Mouse (Mus musculus) left cerebral cortex, adult 9 months (tissue): ENCODE measurements around the gene Nos3.
A peak's percentile ranks its signal among the peaks of the same experiment; 100 is the strongest.

Experiments used
- DNase-seq, 2 experiments: peaks; one replicate each; pipeline ENCODE4 v3.0.0; 2022; ENCODE audit warnings: low spot score in 2 of 2

Gene Nos3

DNA sequence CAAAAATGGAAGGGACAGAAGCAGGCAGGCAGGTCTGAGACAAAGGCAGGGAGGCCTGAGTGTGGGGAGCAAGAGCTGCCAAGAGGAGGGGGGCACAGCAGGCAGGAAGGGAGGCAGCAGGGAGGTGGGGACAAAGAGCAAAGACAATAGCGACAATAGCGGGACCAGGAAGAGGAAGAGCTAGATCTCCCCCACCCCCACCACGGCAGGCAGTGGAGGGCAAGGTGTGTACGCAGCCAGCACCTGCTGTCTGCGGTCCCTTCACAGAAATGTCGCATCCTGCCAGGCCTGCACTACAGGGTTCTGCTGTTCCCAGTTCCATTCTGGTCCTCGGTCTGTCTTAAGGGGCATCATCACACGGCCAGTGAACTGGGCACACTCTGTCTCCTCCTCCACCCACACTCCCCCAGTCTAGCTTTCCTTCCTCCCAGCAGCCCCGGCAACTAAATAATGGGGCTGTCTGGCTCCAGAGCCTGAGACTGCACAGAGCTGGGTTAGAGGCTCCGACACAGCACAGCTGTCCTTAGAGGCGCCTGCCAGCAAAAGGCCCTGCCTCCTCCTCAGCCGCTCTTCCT lies 20.0 kb upstream of the Nos3 start:
- no peak for DNase-seq

DNA sequence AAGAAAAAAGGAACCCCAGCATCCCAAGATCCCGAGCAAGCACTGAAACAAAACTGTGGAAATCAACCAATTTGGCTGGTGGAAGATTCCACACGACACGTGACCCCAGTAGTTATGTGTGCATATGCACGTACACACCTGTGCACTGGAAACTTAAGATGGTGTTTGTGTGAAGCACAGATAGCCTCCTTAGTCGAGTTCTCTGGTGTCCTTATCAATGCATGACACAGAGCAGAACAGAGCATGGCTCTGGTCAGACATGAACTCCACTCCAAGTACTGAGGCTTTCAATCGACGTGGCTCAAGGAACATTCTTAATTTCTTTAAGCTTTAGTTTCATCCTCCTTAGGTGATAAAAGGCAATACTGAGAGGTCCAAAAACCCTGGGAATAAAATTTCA lies 18.3 kb upstream of the Nos3 start:
- no peak for DNase-seq

DNA sequence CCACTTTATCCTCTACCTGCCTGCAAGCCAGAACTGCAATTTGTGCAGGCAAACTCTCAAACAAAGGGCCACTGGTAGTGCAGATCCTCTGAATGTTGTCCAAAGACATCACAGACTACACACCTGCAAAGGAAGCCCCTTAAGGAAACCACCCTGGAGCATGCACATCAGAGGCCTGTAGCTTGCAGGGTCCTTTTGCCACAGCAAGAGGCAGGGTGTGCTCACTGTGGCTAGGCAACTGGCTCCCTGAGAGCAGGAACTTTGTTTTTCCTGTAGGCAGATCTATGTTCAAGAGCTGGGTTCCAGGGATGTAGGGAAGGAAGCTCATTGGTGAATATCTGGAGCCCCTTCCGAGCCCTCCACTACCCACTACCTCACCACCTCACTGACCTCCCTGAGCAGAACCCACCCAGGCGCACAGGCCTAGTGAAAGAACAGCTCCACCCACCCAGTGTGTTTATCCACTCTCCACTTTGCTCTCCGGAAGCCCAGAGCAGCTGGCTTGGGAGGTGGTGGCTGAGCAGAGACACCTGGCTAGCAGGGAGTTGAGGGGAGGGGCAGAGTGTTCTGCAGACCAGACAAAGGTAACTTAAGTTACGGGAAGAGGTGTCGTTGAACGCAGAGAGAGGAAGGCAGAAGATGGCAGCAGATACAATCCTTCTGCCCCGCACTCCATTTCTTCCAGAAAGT lies 17.3 kb upstream of the Nos3 start:
- DNase-seq, result no peak

DNA sequence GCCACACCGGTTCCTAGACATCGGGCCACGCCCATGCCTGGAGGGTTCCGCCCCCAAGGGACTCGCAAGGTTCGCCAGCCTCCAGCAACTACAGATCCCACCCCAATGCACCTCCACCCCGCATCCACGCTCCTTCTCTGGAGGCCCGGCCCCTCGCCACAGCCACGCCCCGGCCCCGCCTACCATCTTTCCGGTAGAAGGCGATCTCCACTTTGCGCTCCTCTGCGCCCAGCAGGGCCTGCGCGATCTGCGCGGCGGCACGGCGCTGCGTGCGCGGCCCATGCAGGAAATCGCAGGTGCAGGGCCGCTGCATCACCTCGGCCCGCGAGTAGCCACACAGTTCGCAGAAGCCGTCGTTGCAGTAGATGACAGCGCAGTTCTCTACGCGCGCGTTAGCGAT lies 16.5 kb upstream of the Nos3 start:
- DNase-seq, result peak in 1 of 2 experiments; percentile 63

DNA sequence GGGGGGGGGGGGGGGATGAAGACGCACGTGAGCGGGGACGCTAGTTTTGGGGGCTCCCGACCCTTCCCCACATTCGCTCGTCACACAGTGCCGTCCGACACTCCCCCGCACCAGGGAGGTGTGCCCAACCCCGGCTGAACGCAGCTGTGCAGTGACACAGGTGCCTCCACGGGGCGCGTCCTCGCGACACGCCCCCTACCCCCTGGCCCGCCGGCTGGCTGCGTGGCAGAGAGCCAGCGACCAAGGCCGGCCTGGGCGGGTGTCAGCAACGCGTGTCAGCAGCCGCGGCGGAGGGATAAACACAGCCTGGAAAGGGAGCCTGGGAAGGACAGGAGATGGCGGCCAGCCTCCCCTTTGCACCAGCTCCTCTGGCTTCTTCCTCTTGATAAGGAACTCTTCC lies 16.1 kb upstream of the Nos3 start:
- DNase-seq, result no peak

- DNase-seq, result no peak
Observed at GRCm38 (mm10) chr5:24350073-24350472, 14.5 kb upstream of the Nos3 start.

DNA sequence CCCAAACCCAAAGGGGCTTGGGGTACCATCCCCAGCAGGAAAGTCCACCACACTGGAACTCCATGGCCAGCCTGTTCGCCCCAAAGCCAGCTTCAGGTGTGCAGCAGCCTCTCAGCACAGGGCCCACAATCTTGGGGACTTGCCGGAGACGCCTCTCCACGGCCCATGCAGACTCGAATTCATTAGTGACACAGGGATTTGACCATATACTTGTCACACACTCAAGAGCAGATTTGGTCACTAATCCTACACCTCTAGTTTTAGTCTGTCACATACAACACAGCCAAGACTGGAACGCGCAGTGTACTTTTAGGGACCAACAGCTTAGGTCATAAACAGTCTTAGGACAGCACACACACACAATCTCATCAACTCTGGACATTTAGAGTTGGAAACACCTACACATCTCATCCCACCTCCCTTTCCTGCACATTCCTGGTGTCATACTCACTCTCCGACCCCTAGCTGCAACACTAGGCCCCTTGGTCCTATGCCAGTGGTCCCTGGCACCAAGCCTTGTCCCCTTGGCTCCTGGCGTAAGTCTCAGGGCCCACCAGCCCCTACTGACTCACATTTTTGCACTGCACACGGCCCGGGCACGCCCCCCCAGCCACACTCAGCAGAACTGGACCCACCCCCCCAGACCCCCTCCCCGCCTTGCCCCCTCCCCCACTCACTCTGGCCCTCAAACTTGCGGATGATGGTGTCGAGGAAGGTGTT lies 13.9 kb upstream of the Nos3 start:
- DNase-seq, result no peak

GRCm38 (mm10) chr5:24351278-24351677 lies 13.3 kb upstream of the Nos3 start, which contains the start of gene Kcnh2:
Gene Kcnh2, minus strand, starts transcription at chr5:24351604.
- no peak for DNase-seq

DNA sequence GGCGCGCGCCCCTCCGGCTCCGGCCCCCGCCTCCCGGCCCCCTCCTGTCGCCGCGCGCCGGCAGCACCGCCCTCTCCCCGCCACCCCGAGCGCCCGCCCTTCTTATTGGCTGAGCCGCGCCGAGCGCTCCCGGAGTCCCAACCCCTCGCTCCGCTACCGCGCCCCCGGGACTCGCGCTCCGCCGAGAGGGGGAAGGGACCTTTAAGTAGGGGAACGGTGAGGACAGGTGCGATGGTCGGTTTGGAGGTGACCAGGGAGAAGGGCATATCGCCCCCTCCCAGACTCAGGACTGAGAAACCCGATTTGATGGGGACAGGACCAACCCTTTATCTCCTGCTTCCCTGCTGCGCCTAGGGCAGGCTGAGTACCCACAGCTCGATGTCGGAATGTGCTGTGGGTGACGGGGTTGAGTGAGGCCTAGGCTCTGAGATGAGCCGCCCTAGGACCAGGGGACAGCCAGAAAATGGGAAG lies 12.9 kb upstream of the Nos3 start:
- DNase-seq, result peak; percentile 57 to 81

DNA sequence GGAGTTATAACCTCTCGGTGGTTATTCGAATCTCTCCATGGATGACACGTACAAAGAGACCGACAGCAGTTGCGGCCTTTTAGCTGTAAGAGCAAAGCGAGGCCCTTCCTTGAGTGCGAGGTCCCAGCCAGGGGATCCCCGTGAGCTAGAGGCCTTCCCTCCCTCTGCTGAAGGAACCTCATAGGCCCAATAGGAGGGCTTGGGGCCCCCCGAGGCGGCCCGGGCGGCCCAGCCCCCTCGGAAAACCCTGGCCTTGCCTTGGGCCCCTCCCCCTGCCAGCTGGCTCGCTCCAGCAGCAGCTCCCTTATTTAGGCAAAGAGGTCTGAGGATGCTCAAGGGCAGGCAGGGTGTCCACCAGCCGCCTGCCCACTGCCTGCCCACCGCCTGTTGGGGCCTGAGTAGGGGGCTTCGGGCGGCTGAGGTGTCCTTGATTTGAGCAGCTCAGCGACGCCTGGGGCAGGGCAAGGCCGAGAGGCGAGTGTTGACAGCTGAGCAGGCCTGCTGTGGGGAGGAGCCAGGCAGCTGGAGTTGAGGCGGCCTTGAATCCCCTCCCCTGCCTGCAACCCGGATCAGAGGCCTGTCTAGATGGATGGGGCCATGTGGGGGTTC lies 12.3 kb upstream of the Nos3 start:
- DNase-seq, result no peak

DNA sequence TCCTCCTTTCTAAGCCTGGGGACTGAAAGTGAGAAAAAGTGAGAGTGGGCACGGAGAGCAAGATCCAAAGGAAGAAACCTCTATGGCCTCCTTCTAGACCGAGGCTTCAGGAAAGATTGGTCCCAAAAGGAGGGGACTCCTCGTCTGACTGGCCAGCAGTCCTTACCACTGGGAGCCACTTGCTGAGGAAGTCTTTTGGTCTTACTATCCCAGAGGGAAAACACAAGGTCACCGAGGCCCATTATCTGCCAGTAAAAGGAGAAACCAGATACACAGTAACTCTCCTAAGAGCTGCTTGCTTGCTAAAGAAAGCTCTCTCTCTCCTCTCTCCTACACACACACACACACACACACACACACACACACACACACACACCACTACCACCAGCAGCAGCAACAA lies 11.3 kb upstream of the Nos3 start:
- no peak for DNase-seq

DNA sequence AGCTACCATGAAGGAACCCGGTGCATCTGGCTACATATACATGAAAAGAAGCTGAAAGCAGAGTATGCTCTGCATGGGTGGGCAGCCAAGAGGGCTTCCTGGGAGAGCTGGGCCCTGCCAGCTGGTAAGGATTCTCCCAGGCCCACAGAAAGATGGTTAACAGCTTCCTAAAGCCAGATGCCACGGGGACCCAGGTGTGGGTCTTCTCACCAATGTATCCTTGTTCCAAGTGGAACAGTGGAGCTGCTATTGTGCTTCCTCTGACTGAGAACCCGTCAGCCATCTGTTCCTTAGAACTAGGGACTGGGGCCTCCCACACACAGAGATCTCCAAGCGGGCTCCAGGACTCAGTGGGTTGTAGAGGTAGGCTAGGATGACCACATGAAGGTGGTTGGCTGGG lies 7.8 kb upstream of the Nos3 start:
- DNase-seq, result peak in 1 of 2 experiments; percentile 44

DNA sequence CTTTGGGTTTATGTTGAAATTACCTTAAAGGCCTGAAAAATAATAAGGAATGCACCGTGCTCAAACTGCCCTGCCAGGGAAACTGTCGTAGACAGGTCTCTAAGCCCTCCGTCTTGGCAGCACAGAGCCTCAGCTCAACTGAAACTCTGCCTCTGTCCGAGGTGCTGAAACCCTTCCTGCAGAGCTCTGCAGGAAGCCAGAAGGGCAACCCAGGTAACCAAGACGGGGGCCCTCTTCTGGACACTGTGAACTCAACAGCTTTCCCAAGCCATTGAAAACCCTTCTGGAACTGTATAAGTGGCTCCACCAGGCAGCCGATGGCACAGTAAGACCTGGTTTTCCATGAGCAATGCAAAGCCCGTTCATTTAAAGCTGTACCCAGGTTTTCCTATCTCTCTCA lies 7.1 kb upstream of the Nos3 start:
- no peak for DNase-seq

GRCm38 (mm10) chr5:24360792-24361454 lies 3.7 kb upstream of the Nos3 start:
- peak in 1 of 2 experiments; percentile 89 for DNase-seq

DNA sequence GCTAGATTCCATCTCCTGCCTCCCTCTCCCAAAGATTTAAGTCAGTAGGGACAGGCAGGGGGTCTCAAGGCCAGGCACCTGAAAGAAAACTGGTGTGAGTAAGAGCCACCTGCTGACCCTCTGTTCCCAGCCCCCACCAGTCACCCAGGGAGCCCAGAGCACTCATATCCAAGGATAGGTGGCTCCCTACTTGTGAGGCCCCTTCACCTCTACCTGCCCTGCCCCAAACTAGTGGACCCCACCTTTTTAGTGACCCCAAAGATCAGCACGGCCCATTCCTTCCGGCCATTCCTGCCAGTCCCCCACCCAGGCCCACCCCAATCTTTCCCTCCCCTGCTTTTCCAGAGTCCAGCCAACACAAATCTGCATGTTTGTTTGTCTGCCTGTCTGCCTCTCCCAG lies 1.1 kb upstream of the Nos3 start:
- no peak for DNase-seq

DNA sequence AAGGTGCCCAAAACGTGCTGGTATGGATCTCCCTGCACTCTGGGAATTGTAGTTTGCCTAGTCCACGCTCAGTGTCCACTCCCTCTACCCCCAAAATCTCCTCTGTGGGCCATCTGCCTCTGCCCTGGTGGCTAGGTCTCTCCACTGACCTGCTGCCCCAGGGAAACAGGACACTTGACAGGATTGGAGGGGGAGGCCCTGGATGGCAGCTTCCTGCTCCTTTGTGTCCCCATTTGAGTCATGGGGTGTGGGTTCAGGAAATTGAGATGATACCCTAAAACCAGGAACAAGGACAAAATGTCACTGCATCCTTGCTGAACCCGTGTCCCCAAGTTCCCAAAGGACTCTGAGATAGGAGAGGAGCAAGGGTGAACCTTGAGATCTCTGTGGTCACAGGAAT lies 549 bp upstream of the Nos3 start:
- DNase-seq, result no peak

DNA sequence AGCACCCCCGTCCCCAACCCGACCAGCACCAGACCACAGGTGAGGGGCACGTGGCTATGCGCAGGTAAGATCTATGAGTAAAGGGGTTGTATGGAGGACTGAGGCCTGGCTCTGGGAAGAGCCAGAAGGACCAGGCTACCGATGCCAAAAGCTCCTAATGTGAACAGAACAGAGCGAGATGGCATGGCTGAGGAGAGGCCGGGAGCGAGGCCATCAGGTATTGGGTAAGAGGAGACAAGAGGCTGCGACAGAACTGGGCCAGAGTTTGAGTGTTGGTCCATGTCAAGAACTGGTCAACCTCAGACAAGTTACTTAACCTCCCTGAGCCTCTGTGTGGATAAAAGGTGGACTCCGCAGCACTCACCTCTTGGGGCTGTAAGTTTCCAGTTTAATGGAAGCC lies 353 bp downstream of the Nos3 start:
- DNase-seq, result no peak

- no peak for DNase-seq
Observed at GRCm38 (mm10) chr5:24365528-24365927, 918 bp downstream of the Nos3 start.

- DNase-seq, result no peak
Observed at GRCm38 (mm10) chr5:24366426-24366825, 1.8 kb downstream of the Nos3 start.

- no peak for DNase-seq
Observed at GRCm38 (mm10) chr5:24369767-24370166, 5.2 kb downstream of the Nos3 start.

GRCm38 (mm10) chr5:24373807-24374206 lies 9.2 kb downstream of the Nos3 start:
- no peak for DNase-seq

GRCm38 (mm10) chr5:24374216-24374615 lies 9.6 kb downstream of the Nos3 start:
- DNase-seq, result no peak
